Comparison of ENCODE assay signal across 9 mouse cellular contexts in genomic region chr7:109804843-109805242, GRCm38 (mm10). TPM values are rescaled to one million over a fixed set of nuclear protein-coding genes. Genes with fewer than 3 reads are reported as not detected.
DNase-seq lines count a peak whose midpoint lies in the region; ATAC-seq and TF ChIP-seq lines count a peak whose summit lies in the region.
"Had no signal": no experiment of that assay in that cellular context is flagged by ENCODE, and none has a peak within 500 bp of the region (broad histone marks: within the 10 kb centered on the region; RNA-seq: fewer than 3 reads in every experiment).

No protein-coding gene starts in this region.

- peaks cover 17% of the 10 kb centered on the region for H3K4me1 ChIP-seq in G1E (ENCODE audit: insufficient read depth, low read depth, low read length)
- no peaks in the 10 kb centered on the region for H3K4me1 ChIP-seq in liver, embryonic 13.5 days (replicated peaks)
- no peaks in the 10 kb centered on the region for H3K4me1 ChIP-seq in neural tube, embryonic 15.5 days

- H3K9ac ChIP-seq in liver, embryonic 13.5 days: no peak overlapping the region
- no peak overlapping the region for H3K9ac ChIP-seq in neural tube, embryonic 15.5 days (replicated peaks)
- H3K9ac ChIP-seq: lung, embryonic 15.5 days had no signal

- H3K9me3 ChIP-seq in G1E (replicated peaks): no peaks in the 10 kb centered on the region
- no peaks in the 10 kb centered on the region for H3K9me3 ChIP-seq in liver, embryonic 13.5 days (replicated peaks)
- H3K9me3 ChIP-seq in neural tube, embryonic 15.5 days (replicated peaks): no peaks in the 10 kb centered on the region
- H3K9me3 ChIP-seq: lung, embryonic 15.5 days had no signal

- H3K4me2 ChIP-seq in liver, embryonic 13.5 days: no peak overlapping the region
- no peak overlapping the region for H3K4me2 ChIP-seq in neural tube, embryonic 15.5 days
- H3K4me2 ChIP-seq: lung, embryonic 15.5 days had no signal

- 28% methylated on average over 6 of the region's 6 CpGs for WGBS in liver, embryonic 13.5 days (ENCODE audit: insufficient replicate concordance)
- WGBS in neural tube, embryonic 15.5 days: 73% methylated on average over 6 of the region's 6 CpGs

- peak in 1 of 2 experiments; percentile 20 for DNase-seq in layer of hippocampus, adult 2 months (ENCODE audit: low spot score in 2 of 2)
- no peak for DNase-seq in layer of hippocampus, adult 8-10 months (ENCODE audit: low spot score in 2 of 2)
- no peak for DNase-seq in G1E (ENCODE audit: low spot score)
- peak; percentile 21 for DNase-seq in c-Kit-negative CD71-positive TER-119-positive erythroid progenitor cells, embryonic 14.5 days (ENCODE audit: low read depth, low spot score)
- peak; percentile 20 for DNase-seq in liver, embryonic 13.5 days
- DNase-seq in ovary, postnatal 14 days (ENCODE audit: low spot score): no peak
- no peak for DNase-seq in right cerebral cortex, postnatal 36 days (ENCODE audit: low spot score in 2 of 2)

- peaks cover 59% of the 10 kb centered on the region for H3K36me3 ChIP-seq in G1E (replicated peaks)
- H3K36me3 ChIP-seq in liver, embryonic 13.5 days: no peaks in the 10 kb centered on the region
- no peaks in the 10 kb centered on the region for H3K36me3 ChIP-seq in neural tube, embryonic 15.5 days
- H3K36me3 ChIP-seq: lung, embryonic 15.5 days had no signal

- H3K4me3 ChIP-seq in layer of hippocampus, adult 2 months: no peak overlapping the region
- no peak overlapping the region for H3K4me3 ChIP-seq in G1E (ENCODE audit: low read depth, low read length)
- H3K4me3 ChIP-seq in liver, embryonic 13.5 days (replicated peaks): no peak overlapping the region
- H3K4me3 ChIP-seq in neural tube, embryonic 15.5 days (replicated peaks): no peak overlapping the region
- H3K4me3 ChIP-seq: lung, embryonic 15.5 days had no signal

- no peaks in the 10 kb centered on the region for H3K27me3 ChIP-seq in G1E (ENCODE audit: insufficient read depth, low read length)
- peaks cover 15% of the 10 kb centered on the region; the same call in 1 of the 2 replicates for H3K27me3 ChIP-seq in liver, embryonic 13.5 days
- H3K27me3 ChIP-seq in neural tube, embryonic 15.5 days (replicated peaks): no peaks in the 10 kb centered on the region
- H3K27me3 ChIP-seq: lung, embryonic 15.5 days had no signal

- H3K27ac ChIP-seq in layer of hippocampus, adult 2 months: no peak overlapping the region
- H3K27ac ChIP-seq in liver, embryonic 13.5 days: no peak overlapping the region
- H3K27ac ChIP-seq in neural tube, embryonic 15.5 days (replicated peaks): no peak overlapping the region
- H3K27ac ChIP-seq: lung, embryonic 15.5 days had no signal

- no peak for ATAC-seq in G1E (ENCODE audit: extremely low read depth, insufficient number of reproducible peaks, low FRiP score, poor library complexity, severe bottlenecking)
- no peak for ATAC-seq in liver, embryonic 13.5 days (ENCODE audit: low read depth)
- no peak for ATAC-seq in neural tube, embryonic 15.5 days (ENCODE audit: low FRiP score)

- peak; percentile 68 for TF ChIP-seq CTCF in layer of hippocampus, adult 2 months (conservative IDR thresholded peaks at IDR 0.05)
- TF ChIP-seq CTCF in G1E (IDR thresholded peaks at IDR 0.05; ENCODE audit: low read depth, low read length): peak; percentile 62

RNA-seq across cellular contexts. Expression of gene Nrip3, which starts 23.0 kb away (rescaled TPM):
- 100 to 1,000 TPM; 229 to 234 TPM for total RNA-seq in layer of hippocampus, adult 2 months (2021)
- 100 to 1,000 TPM; 199 to 233 (median 214) TPM for total RNA-seq in layer of hippocampus, adult 8-10 months (2022)
- total RNA-seq in G1E (2014; fragmentation: Nextera tagmentation) (not detected in 2 replicates), G1E (2017) (0.52 and 0.55 TPM in 2 replicates)
- polyA plus RNA-seq in G1E (2012): not detected in 2 replicates
- polyA plus RNA-seq in liver, embryonic 13.5 days (2015; fragmentation: Nextera tagmentation; extraction: Ambion mirVana): 0.44 and 0.67 TPM in 2 replicates
- polyA plus RNA-seq in neural tube, embryonic 15.5 days (2015; fragmentation: Nextera tagmentation; extraction: Ambion mirVana): 12.7 and 14.1 TPM in 2 replicates

RNA-seq across cellular contexts. Expression of gene Tmem9b, which starts 52.2 kb away (rescaled TPM):
- total RNA-seq in layer of hippocampus, adult 2 months (2021): 100 to 1,000 TPM; 101 to 102 TPM
- total RNA-seq in layer of hippocampus, adult 8-10 months (2022): 100 to 1,000 TPM in 2 of 4 experiments, 10 to 100 TPM in 2; 98.5 to 101 (median 99.8) TPM
- 70.7 and 77.9 TPM in 2 replicates for total RNA-seq in G1E (2014; fragmentation: Nextera tagmentation)
- 88.0 and 88.6 TPM in 2 replicates for total RNA-seq in G1E (2017)
- 4.9 and 7.7 TPM in 2 replicates for polyA plus RNA-seq in G1E (2012)
- polyA plus RNA-seq in liver, embryonic 13.5 days (2015; fragmentation: Nextera tagmentation; extraction: Ambion mirVana): 40.8 and 42.6 TPM in 2 replicates
- polyA plus RNA-seq in neural tube, embryonic 15.5 days (2015; fragmentation: Nextera tagmentation; extraction: Ambion mirVana): 125 and 134 TPM in 2 replicates

Comparison
In these comparisons a context has a peak if more than half of its experiments do, and no peak if none do; other contexts are left out.
1. DNase-seq: peak in c-Kit-negative CD71-positive TER-119-positive erythroid progenitor cells, embryonic 14.5 days (single experiment) and liver, embryonic 13.5 days (single experiment); none in layer of hippocampus, adult 8-10 months (0 of 2), G1E (single experiment), ovary, postnatal 14 days (single experiment) and right cerebral cortex, postnatal 36 days (0 of 2).
2. RNA of gene Nrip3, which starts 23.0 kb away (total RNA-seq): 229 to 234 TPM in layer of hippocampus, adult 2 months and 199 to 233 TPM in layer of hippocampus, adult 8-10 months; 0.52 to 0.55 TPM in G1E; every median in the first group is over 100 times any median in the second.